Mouse (Mus musculus) hindbrain, embryonic 15.5 days (tissue): ENCODE data around the gene Tex2. TPM values are rescaled to one million over a fixed set of nuclear protein-coding genes. Genes with fewer than 3 reads are reported as not detected.
A peak's percentile ranks its signal among the peaks of the same experiment; 100 is the strongest.

ENCODE experiments used
- ATAC-seq: fragments of 200-750 bp; cut with Nextera tagmentation; 2 replicates; pipeline ENCODE4 v1.8.0; 2017; ENCODE audit warnings: low read depth, moderate number of reproducible peaks, moderate TSS enrichment; ENCODE audit not compliant: low FRiP score
- H3K27ac ChIP-seq: fragments of 300-500 bp; sonication (generic); replicated peaks from 2 replicates; pipeline ENCODE4 v1.5.1; 2015; ENCODE audit warnings: mild to moderate bottlenecking, inconsistent platforms
- H3K27me3 ChIP-seq: fragments of 300-500 bp; sonication (generic); 2 replicates; pipeline ENCODE4 v1.6.1; 2015; ENCODE audit warnings: control low read depth, inconsistent platforms
- H3K36me3 ChIP-seq: fragments of 300-500 bp; sonication (generic); 2 replicates; pipeline ENCODE4 v1.6.1; 2015; ENCODE audit warnings: control low read depth, inconsistent platforms
- H3K4me1 ChIP-seq: fragments of 300-500 bp; sonication (generic); replicated peaks from 2 replicates; pipeline ENCODE4 v1.6.1; 2015; ENCODE audit warnings: control low read depth, inconsistent platforms
- H3K4me2 ChIP-seq: fragments of 300-500 bp; sonication (generic); 2 replicates; pipeline ENCODE4 v1.6.1; 2015; ENCODE audit warnings: moderate library complexity, mild to moderate bottlenecking, inconsistent platforms
- H3K4me3 ChIP-seq: fragments of 300-500 bp; sonication (generic); 2 replicates; pipeline ENCODE4 v1.5.1; 2015; ENCODE audit warnings: mild to moderate bottlenecking, inconsistent platforms
- H3K9ac ChIP-seq: fragments of 300-500 bp; sonication (generic); 2 replicates; pipeline ENCODE4 v1.6.1; 2015; ENCODE audit warnings: inconsistent platforms
- H3K9me3 ChIP-seq: fragments of 300-500 bp; sonication (generic); 2 replicates; pipeline ENCODE4 v1.6.1; 2016; ENCODE audit warnings: control low read depth, inconsistent platforms
- WGBS: fragments of 180-500 bp; shearing (Covaris S2); methylation state at CpG from one replicate; pipeline ENCODE4 v1.1.7; 2015; 5-methylcytosine and 5-hydroxymethylcytosine counted together
- polyA plus RNA-seq: library from polyadenylated mRNA; unstranded; fragments of >200 nt; fragmentation: Nextera tagmentation; extraction: Ambion mirVana; gene quantifications from 2 replicates; pipeline ENCODE4 v1.2.1, GENCODE M21; 2015

The Tex2 gene
- polyA plus RNA-seq, 1 experiment from 2014 or later: 32.2 TPM

DNA sequence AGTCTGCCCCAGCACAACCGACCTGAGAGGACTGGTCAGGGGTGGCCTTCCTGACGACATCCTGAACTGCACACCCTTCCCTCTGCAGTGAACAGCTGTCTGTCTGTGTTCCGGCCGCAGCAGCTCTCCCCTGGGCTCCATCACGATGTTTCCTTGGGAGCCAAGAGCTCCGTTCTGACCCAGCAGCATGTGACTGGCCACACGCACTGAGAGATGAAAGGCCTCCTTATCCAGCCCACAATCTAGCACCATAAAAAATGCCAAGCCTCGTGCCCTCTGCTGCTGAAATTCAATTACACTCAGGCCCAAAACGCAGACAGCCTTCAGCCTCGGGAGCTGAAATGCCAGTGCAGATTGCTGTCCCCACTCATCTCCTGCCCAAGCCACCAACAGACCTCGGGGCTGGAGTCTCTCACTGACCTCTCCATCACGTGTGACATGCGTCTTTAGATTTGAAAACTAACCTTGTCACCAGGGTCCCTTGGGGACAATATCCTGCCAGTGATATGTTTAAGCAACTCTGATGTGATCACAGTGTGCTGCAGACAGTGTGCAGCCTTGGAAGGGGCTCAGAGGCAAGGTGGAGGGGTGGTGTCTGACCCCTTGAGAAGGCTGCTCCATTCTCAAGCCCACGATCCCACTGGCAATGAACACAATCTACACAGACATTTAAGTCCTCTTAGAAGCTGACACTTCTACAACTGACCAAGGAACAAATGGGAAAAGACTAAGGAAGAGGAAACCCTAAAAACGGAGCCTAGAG lies 41.0 kb downstream of the Tex2 start:
- Histone ChIP-seq H3K27ac (peak overlapping the region; percentile 59), H3K9ac (no peak overlapping the region), H3K9me3 (no peaks in the 10 kb centered on the region), H3K4me1 (peaks cover 38% of the 10 kb centered on the region), H3K36me3 (peaks cover 8% of the 10 kb centered on the region; the same call in 1 of the 2 replicates), H3K4me3 (no peak overlapping the region), H3K4me2 (no peak overlapping the region), H3K27me3 (no peaks in the 10 kb centered on the region)
- 36% methylated on average over 15 of the region's 15 CpGs for WGBS
- peak; percentile 52 for ATAC-seq

DNA sequence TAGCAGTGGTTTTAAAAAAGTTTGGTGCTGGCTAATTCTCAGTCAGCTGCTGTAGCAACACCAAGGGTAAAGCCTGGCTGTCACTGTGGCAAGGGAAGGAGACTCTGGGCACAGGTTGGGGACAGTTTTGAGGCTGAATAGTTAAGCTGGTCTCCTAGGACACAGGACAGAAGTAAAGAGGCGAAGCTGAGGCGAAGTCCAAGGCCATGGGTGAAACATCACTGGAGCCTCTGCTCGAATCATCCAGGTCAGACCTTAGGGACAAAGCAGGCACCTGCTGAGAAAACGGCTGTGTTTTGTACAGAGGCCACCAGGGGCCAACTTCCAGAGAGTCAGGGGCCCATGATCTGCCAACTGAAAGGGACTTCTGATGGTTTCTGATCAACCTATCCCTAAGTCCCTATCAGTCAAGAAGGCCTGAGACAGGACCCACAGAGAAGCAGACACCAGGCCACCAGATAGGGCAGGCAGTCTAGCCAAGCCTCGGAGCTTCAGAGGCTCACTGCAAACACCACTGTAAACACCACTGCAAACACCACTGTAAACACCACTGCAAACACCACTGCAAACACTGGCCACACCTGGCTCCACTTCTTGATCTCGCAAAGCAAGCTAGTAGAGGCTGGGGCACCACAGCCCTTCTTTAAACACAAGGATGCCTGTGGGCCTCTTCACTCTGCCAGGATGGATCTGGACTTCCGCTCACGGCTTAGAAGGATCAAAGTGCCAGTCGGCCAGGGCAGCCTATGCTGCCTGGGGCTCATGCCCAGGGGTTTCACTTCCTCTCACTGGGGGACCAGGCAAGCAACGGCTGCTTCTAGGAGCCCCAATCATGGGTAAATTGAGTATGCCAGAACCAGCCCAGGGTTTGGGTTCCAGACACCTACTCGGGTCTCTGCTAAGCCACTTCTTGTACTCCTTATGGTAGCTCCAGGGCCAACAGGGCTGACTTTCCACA lies 41.9 kb downstream of the Tex2 start:
- Histone ChIP-seq H3K9ac (no peak overlapping the region), H3K4me1 (peaks cover 38% of the 10 kb centered on the region), H3K27me3 (no peaks in the 10 kb centered on the region), H3K36me3 (peaks cover 16% of the 10 kb centered on the region), H3K9me3 (no peaks in the 10 kb centered on the region), H3K27ac (peak overlapping the region; percentile 59), H3K4me3 (no peak overlapping the region), H3K4me2 (no peak overlapping the region)
- no peak for ATAC-seq
- WGBS: 75% methylated on average over 11 of the region's 11 CpGs

GRCm38 (mm10) chr11:106568329-106568960 lies 44.8 kb downstream of the Tex2 start:
- H3K4me3 ChIP-seq: no peak overlapping the region
- H3K27me3 ChIP-seq: no peaks in the 10 kb centered on the region
- peaks cover 35% of the 10 kb centered on the region for H3K4me1 ChIP-seq
- H3K4me2 ChIP-seq: no peak overlapping the region
- 62% methylated on average over 14 of the region's 14 CpGs for WGBS
- no peaks in the 10 kb centered on the region for H3K9me3 ChIP-seq
- H3K36me3 ChIP-seq: peaks cover 20% of the 10 kb centered on the region
- no peak overlapping the region for H3K9ac ChIP-seq
- no peak for ATAC-seq
- H3K27ac ChIP-seq: no peak overlapping the region

DNA sequence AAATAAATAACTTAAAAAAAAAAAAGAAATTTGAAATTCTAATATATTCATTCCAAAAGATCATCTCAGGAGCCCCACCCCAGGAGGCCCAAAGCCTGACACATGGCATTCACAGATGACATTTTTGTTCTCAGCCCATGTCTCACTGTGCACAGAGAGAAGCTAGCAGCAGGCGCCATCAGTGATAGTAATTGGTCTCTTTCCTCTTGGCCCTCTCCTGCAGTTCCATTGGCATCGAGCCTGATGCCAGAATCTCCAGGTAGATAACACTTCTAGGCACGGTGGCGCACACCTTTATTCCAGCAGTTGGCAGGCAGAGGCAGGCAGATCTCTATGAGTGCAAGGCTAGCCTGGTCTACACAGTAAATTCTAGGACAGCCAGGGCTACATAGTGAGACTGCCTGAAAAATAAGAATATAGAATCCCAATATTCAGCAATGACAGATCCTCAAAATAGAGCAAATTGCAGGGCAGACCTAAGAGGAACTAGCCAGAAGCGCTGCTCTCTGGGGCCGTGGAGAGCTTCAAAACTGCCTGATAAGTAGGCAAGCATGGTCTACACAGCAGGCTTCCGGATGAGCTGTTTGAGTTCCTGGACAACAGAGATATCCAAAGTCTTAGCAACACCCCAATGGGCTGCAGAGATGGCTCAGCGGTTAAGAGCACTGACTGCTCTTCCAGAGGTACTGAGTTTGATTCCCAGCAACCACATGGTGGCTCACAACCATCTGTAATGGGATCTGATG lies 47.0 kb downstream of the Tex2 start:
- Histone ChIP-seq H3K9ac (no peak overlapping the region), H3K4me2 (no peak overlapping the region), H3K27ac (no peak overlapping the region), H3K27me3 (no peaks in the 10 kb centered on the region), H3K4me1 (peaks cover 14% of the 10 kb centered on the region), H3K36me3 (peaks cover 20% of the 10 kb centered on the region), H3K4me3 (no peak overlapping the region), H3K9me3 (no peaks in the 10 kb centered on the region)
- ATAC-seq: no peak
- 96% methylated on average over 8 of the region's 8 CpGs for WGBS

DNA sequence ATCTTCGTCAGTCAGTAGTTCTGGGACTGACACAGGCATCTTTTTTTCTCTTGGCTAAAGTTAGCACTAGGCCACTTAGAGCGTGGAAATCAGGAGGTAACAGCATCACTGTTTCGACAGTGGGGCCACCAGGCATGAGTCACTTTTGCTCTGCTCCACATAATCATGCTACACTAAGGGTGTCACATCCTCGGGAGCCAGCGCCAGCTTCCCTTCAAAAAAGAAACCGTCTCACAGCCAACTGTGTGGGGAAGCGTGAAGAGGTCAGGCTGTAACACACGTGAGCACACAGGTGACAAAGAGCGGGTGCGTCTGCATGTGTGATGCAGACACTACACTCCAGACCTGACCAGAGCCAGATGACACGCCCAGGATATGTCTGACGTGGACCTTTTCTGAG lies 49.0 kb downstream of the Tex2 start:
- Histone ChIP-seq H3K27me3 (no peaks in the 10 kb centered on the region), H3K4me3 (no peak overlapping the region), H3K4me1 (peaks cover 9% of the 10 kb centered on the region), H3K36me3 (peaks cover 20% of the 10 kb centered on the region), H3K27ac (no peak overlapping the region), H3K9ac (no peak overlapping the region), H3K4me2 (no peak overlapping the region), H3K9me3 (no peaks in the 10 kb centered on the region)
- 78% methylated on average over 12 of the region's 12 CpGs for WGBS
- ATAC-seq: no peak

GRCm38 (mm10) chr11:106562707-106563106 lies 50.5 kb downstream of the Tex2 start:
- WGBS: 81% methylated on average over 4 of the region's 4 CpGs
- ATAC-seq: no peak
- no peaks in the 10 kb centered on the region for H3K9me3 ChIP-seq
- peaks cover 17% of the 10 kb centered on the region for H3K36me3 ChIP-seq
- no peak overlapping the region for H3K4me2 ChIP-seq
- no peaks in the 10 kb centered on the region for H3K27me3 ChIP-seq
- no peaks in the 10 kb centered on the region; the same call in 1 of the 2 replicates for H3K4me1 ChIP-seq
- H3K27ac ChIP-seq: no peak overlapping the region
- H3K9ac ChIP-seq: no peak overlapping the region
- H3K4me3 ChIP-seq: no peak overlapping the region

- H3K9ac ChIP-seq: no peak overlapping the region
- no peak overlapping the region for H3K4me2 ChIP-seq
- no peak overlapping the region for H3K27ac ChIP-seq
- no peaks in the 10 kb centered on the region for H3K27me3 ChIP-seq
- no peak overlapping the region for H3K4me3 ChIP-seq
- WGBS: 90% methylated on average over 7 of the region's 7 CpGs
- H3K4me1 ChIP-seq: peaks cover 6% of the 10 kb centered on the region; the same call in 1 of the 2 replicates
- H3K36me3 ChIP-seq: no peaks in the 10 kb centered on the region
- no peak for ATAC-seq
- H3K9me3 ChIP-seq: no peaks in the 10 kb centered on the region
Observed at GRCm38 (mm10) chr11:106559773-106560172, 53.5 kb downstream of the Tex2 start.

DNA sequence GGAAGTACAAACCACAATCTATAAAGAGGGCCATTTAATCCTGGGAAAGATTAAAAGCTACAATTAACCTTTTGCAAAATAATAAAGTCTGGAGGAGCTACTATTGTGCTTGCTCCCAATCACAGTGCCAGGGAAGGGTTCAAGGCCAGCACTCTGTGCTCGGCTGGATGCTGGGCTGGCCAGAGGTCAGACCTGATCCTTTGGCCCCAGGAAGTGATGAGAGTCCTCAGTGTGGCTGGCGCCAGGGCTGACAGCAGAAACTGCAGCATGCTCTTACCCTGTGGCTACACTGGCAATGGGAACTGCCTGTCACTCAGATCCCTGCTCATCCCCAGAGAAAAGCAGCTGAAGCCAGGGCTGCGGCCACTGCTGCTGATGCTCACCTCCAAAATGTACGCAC lies 55.2 kb downstream of the Tex2 start:
- Histone ChIP-seq H3K4me1 (peaks cover 6% of the 10 kb centered on the region; the same call in 1 of the 2 replicates), H3K27ac (no peak overlapping the region), H3K4me2 (no peak overlapping the region), H3K9me3 (no peaks in the 10 kb centered on the region), H3K27me3 (no peaks in the 10 kb centered on the region), H3K4me3 (no peak overlapping the region), H3K9ac (no peak overlapping the region), H3K36me3 (no peaks in the 10 kb centered on the region)
- WGBS: 68% methylated on average over 4 of the region's 4 CpGs
- ATAC-seq: no peak

DNA sequence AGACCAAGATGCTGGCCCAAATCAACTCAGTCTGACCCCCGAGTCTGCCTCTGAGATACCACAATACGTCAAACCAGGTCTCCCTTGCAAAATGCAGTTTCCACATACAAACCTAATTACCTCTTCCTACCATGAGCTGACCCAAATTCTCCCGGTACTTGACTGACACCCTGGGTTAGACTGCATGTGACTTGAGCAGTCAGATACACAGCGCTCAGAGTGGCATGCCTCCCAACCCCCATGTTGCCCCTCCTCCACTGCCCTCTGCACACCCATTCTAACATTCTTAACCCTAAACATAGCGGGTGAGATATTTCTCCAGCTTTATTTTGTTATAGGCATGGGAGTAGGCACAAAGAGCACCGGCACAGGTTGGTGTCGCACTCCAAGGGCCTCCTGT lies 55.8 kb downstream of the Tex2 start:
- H3K36me3 ChIP-seq: no peaks in the 10 kb centered on the region
- no peaks in the 10 kb centered on the region for H3K27me3 ChIP-seq
- H3K9me3 ChIP-seq: no peaks in the 10 kb centered on the region
- H3K4me3 ChIP-seq: no peak overlapping the region
- H3K9ac ChIP-seq: no peak overlapping the region
- H3K4me2 ChIP-seq: no peak overlapping the region
- WGBS: 79% methylated on average over 7 of the region's 7 CpGs
- H3K27ac ChIP-seq: no peak overlapping the region
- peaks cover 6% of the 10 kb centered on the region; the same call in 1 of the 2 replicates for H3K4me1 ChIP-seq
- ATAC-seq: no peak

DNA sequence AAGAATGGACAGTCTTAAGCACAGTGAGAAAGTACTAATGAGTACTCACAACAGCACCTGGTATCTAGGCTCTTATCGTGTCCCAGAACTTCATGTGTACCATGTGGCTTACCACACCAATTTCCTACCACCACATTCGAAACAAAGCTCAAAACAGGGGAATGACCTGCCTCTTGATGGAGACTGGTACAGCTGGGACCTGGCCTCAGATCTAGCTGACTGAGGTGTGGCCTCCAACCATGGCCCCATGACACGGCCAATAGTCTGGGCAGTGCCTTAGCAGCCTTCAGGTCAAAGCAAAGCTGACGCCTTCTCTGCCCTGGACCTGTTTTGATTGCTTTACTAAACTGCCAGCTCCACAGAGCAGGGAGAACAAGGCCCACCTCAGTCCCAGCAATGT lies 56.5 kb downstream of the Tex2 start:
- Histone ChIP-seq H3K4me1 (peaks cover 6% of the 10 kb centered on the region; the same call in 1 of the 2 replicates), H3K27ac (no peak overlapping the region), H3K36me3 (no peaks in the 10 kb centered on the region), H3K9me3 (no peaks in the 10 kb centered on the region), H3K4me3 (no peak overlapping the region), H3K27me3 (no peaks in the 10 kb centered on the region), H3K4me2 (no peak overlapping the region), H3K9ac (no peak overlapping the region)
- ATAC-seq: no peak
- WGBS: 91% methylated on average over 4 of the region's 4 CpGs

DNA sequence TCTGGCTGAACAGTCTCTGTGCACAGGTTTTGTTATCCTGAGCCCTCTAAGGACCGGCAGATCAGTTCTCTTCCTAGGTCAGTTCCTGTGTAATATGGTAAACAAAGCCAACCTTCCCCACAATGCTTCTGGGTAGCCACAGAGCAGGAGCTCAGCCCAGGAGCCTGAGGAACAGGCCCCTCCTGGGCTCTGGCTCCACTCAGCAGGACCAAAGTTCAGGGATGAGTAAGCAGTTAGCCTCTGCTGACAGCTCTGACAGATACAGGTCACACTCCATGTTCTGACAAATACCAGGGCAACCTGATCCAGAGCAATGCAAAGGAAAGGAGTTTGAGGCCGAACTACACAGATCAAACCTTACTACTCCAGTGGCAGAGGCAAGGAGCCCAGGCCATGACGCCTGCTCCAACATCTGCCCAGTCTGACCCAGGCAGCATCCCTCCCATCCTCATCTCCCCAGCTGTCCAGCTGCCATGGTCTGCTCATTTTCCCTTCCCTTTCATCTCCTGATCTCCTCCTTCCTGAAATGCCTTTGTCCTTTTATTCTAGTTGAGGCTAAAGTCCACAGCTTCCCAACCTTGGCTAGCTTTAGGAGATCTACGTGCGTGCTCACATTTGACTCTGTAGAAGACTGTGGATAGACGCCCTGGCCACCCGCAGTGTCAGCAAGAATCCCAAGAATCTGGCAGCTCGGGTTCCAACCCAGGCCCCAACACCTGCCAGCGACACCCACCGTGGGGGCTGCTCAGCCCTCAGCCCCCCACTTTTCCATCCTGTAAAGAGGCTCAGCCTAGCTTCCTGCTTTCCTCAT lies 57.2 kb downstream of the Tex2 start:
- 64% methylated on average over 10 of the region's 10 CpGs for WGBS
- Histone ChIP-seq H3K4me3 (no peak overlapping the region), H3K27ac (no peak overlapping the region), H3K9me3 (no peaks in the 10 kb centered on the region), H3K4me1 (peaks cover 6% of the 10 kb centered on the region; the same call in 1 of the 2 replicates), H3K27me3 (no peaks in the 10 kb centered on the region), H3K36me3 (no peaks in the 10 kb centered on the region), H3K4me2 (no peak overlapping the region), H3K9ac (no peak overlapping the region)
- ATAC-seq: no peak
